Mouse (Mus musculus): ENCODE results near the gene Npcd. TPM values are rescaled to one million over a fixed set of nuclear protein-coding genes. Genes with fewer than 3 reads are reported as not detected.
A peak's percentile ranks its signal among the peaks of the same experiment; 100 is the strongest.

Gene Npcd
- polyA plus RNA-seq, 1 experiment from 2014 or later, result 1.0 TPM

DNA sequence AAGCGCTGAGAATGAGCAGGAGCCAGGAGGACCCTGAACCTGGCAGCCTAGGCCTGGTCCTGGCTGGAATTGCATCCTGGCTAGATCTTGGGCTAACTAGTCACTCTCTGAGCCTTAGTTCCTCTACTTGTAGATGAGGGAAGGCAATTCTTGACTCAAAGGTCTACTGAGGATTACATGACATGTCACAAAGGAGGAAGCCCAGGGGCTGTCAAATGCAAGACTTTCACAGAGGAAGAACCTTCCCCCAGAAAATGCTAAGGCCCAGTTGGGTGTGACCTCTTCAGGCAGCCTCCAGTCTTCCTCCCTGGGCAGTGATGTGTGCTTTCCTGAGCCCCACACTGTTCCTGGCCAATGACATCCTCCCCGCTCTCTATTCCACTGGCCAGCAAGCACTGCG lies 76.9 kb downstream of the Npcd start:
- H3K36me3 ChIP-seq, result peaks cover 7% of the 10 kb centered on the region
- no peaks in the 10 kb centered on the region for H3K27me3 ChIP-seq (replicated peaks)
- WGBS, result 98% methylated on average over 3 of the region's 3 CpGs
- no peaks in the 10 kb centered on the region for H3K9me3 ChIP-seq
- H3K4me2 ChIP-seq (replicated peaks), result no peak overlapping the region
- H3K27ac ChIP-seq, result no peak overlapping the region
- H3K4me3 ChIP-seq, result no peak overlapping the region
- ATAC-seq (ENCODE audit: low FRiP score, low read depth), result no peak
- H3K4me1 ChIP-seq, result peaks cover 6% of the 10 kb centered on the region
- H3K9ac ChIP-seq, result no peak overlapping the region

DNA sequence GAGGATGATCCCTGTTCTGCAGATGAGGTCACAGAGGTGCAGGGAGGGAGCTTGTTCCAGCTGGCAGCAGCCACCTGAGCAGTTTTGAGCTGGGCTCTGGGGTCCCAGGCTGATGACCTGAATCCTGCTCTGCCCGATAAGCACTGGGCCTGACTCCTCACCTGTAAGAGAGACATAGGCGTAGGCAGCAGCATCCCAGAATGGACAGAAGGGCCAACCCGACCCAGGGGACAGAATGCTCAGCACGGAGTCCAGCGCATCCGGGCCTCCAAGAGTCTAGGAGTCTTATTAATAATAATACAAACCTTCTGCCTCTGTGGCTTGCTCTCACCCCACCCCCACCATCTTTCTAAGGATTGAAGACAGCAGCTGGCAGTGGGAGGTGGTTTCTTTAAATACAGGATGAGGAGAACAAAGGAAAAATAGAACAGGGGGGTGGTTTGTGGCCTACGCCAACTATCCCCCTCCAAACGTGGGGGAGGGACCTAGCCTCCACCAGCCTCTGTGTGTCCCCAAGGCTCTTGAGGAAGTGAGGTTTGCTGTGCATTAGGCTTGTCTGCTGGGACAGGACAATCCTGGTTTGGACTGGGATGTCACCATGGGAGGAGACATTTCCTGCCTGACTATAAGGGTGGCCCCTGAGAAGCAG lies 77.9 kb downstream of the Npcd start:
- Histone ChIP-seq H3K27me3 (replicated peaks) (no peaks in the 10 kb centered on the region), H3K36me3 (no peaks in the 10 kb centered on the region), H3K27ac (no peak overlapping the region), H3K4me3 (no peak overlapping the region), H3K9ac (no peak overlapping the region), H3K4me2 (replicated peaks) (no peak overlapping the region), H3K4me1 (peaks cover 6% of the 10 kb centered on the region), H3K9me3 (no peaks in the 10 kb centered on the region)
- ATAC-seq (ENCODE audit: low FRiP score, low read depth), result no peak
- 73% methylated on average over 8 of the region's 8 CpGs for WGBS

DNA sequence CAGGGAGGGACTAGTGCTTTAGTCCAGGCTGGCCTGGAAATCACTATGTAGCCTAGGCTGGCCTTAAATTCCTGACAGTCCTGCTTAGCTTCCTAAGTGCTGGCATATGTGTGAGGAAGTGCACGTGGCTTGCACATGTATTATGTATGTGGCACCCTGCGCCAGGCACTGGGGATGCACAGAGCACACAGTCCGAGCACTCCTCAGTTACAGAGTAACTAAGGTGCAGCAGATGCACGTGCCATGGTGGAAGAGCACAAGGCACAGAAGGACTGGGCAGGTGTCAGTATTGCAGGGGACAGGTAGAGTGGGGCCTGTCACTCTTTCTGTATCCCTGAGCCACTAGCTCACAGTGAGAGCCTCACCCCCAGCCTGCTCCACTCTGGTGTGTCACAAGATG lies 78.9 kb downstream of the Npcd start:
- no peaks in the 10 kb centered on the region for H3K9me3 ChIP-seq
- H3K27me3 ChIP-seq (replicated peaks), result no peaks in the 10 kb centered on the region
- WGBS, result 78% methylated on average over 4 of the region's 4 CpGs
- H3K4me1 ChIP-seq, result peaks cover 6% of the 10 kb centered on the region
- H3K4me3 ChIP-seq, result no peak overlapping the region
- H3K4me2 ChIP-seq (replicated peaks), result no peak overlapping the region
- H3K27ac ChIP-seq, result no peak overlapping the region
- H3K9ac ChIP-seq, result no peak overlapping the region
- ATAC-seq (ENCODE audit: low FRiP score, low read depth), result no peak
- no peaks in the 10 kb centered on the region for H3K36me3 ChIP-seq

DNA sequence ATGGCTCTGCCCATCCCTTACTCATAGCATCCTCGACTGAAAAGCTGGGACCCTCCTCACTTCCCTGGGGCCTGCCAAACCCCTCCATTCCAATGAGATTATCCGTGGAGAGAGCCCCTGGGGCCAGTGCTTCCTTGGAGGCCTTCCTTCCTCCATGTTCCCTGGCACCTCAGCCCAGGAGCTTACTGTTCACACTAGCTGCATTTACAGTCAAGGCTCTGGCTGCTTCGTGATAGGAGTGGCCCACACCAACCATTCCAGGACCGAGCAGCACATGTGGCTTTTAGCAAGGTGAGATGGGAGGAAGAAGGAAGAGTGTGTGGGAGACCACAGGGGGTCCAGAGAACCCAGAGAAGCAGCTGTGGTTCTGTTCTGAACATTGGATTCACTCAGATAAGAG lies 80.2 kb downstream of the Npcd start:
- WGBS, result 64% methylated on average over 4 of the region's 4 CpGs
- Histone ChIP-seq H3K27me3 (replicated peaks) (no peaks in the 10 kb centered on the region), H3K4me1 (peaks cover 6% of the 10 kb centered on the region), H3K4me3 (no peak overlapping the region), H3K36me3 (no peaks in the 10 kb centered on the region), H3K9ac (0 out of 2 replicates have a peak overlapping the region, but pooled peaks have one; percentile 3), H3K27ac (no peak overlapping the region), H3K9me3 (no peaks in the 10 kb centered on the region), H3K4me2 (replicated peaks) (no peak overlapping the region)
- no peak for ATAC-seq (ENCODE audit: low FRiP score, low read depth)

DNA sequence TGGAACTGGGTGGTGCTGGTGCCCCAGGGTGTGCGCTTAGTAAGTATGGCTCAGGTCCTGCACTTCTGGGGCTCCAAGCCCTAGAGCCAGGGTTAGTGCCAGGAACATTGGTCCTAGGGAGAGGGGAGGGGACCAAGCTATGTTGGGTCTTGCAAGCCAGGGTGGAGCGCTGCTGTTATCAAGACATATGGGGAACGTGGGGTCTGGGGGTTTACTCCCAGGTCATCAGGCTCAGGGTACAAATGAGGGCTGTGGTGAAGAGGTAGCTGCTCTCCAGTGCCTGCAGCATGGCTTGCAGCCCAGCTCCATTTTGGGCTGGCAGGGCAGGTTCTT lies 80.7 kb downstream of the Npcd start:
- H3K4me2 ChIP-seq (replicated peaks), result no peak overlapping the region
- H3K4me3 ChIP-seq, result no peak overlapping the region
- no peaks in the 10 kb centered on the region for H3K9me3 ChIP-seq
- H3K4me1 ChIP-seq, result peaks cover 6% of the 10 kb centered on the region
- H3K27ac ChIP-seq, result no peak overlapping the region
- 88% methylated on average over 3 of the region's 3 CpGs for WGBS
- H3K9ac ChIP-seq, result no peak overlapping the region
- no peaks in the 10 kb centered on the region for H3K27me3 ChIP-seq (replicated peaks)
- no peaks in the 10 kb centered on the region for H3K36me3 ChIP-seq
- 0 out of 2 replicates have a peak, but pooled peaks have one; percentile 25 for ATAC-seq (ENCODE audit: low FRiP score, low read depth)

DNA sequence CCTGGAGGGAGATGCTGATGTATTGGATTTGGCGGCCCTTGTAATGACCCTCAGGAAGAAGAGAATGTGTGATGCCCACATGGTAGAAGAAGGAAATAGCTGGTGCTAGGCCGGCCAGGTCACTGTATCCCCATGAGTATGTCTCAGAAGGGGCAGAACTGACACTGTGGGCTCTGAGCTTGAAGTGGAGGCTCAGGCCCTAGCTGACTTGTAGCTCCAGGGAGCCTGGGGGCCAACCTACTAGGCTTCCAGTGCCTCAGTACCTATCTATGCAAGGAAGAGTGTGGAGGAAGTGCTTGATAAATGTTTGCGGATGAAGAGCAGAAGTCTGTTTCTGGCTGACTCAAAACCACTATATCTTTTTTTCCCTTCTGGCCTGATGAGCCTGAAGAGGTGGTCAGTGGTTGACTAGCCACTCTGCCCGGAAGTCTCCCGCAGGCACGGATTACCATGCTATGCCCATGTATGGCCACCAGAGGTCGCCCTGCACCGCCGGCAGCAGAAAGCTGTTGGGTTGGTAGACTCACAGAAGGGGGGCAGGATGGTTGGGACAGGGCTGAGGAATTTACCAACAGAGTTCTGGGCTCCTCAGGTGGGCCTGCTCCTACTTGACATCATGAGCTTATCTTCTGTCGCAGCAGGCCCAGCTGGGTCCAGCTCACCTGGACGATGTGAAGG lies 81.2 kb downstream of the Npcd start:
- Histone ChIP-seq H3K4me2 (replicated peaks) (no peak overlapping the region), H3K4me3 (no peak overlapping the region), H3K4me1 (peaks cover 6% of the 10 kb centered on the region), H3K27ac (no peak overlapping the region), H3K9ac (no peak overlapping the region), H3K27me3 (replicated peaks) (no peaks in the 10 kb centered on the region), H3K36me3 (no peaks in the 10 kb centered on the region), H3K9me3 (no peaks in the 10 kb centered on the region)
- 24% methylated on average over 11 of the region's 11 CpGs for WGBS
- 0 out of 2 replicates have a peak, but pooled peaks have one; percentile 50 for ATAC-seq (ENCODE audit: low FRiP score, low read depth)

DNA sequence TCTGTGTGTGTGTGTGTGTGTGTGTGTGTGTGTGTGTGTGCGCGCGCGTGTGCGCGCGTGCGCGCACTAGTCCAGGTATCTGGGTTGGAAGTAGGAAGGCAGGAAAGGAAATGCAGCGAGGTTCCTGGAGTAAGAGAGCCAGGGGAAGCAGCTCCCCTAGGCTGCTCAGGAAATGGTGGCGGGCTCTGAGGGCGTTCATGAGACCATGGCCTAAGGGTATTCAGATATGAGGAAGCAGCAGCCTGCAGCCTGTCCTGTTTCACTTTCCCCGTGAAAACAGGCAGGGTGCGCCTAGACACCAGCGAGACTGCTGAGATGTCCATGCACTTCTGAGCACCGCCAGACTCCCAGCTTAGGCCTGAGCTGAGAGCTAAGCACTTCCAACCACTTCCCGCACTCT lies 82.3 kb downstream of the Npcd start:
- no peaks in the 10 kb centered on the region for H3K9me3 ChIP-seq
- no peak overlapping the region for H3K4me3 ChIP-seq

DNA sequence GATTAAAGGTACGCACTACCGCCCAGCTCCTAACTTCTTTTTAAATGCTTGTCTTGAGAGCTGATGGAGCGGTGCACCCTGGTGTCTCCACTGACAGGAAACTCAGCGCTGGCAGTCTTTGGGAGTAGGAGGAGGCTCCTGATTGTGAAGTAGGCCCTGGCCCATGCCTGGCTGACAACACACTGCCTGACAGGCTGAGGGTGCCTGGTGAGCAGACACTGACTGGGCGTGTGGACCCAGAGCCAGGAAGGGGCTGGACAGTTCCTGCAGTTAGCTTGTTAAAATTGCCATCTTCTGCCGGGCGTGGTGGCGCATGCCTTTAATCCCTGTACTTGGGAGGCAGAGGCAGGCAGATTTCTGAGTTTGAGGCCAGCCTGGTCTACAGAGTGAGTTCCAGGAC lies 83.8 kb downstream of the Npcd start:
- Histone ChIP-seq H3K4me1 (no peaks in the 10 kb centered on the region; the same call in 1 of the 2 replicates), H3K9me3 (no peaks in the 10 kb centered on the region), H3K27ac (no peak overlapping the region), H3K9ac (no peak overlapping the region), H3K27me3 (replicated peaks) (no peaks in the 10 kb centered on the region), H3K36me3 (no peaks in the 10 kb centered on the region), H3K4me2 (replicated peaks) (no peak overlapping the region), H3K4me3 (no peak overlapping the region)
- no peak for ATAC-seq (ENCODE audit: low FRiP score, low read depth)
- 92% methylated on average over 8 of the region's 8 CpGs for WGBS

More for the DNA sequence above, 82.3 kb downstream of the Npcd start:
- Histone ChIP-seq H3K27me3 (replicated peaks) (no peaks in the 10 kb centered on the region), H3K4me2 (replicated peaks) (no peak overlapping the region), H3K4me1 (peaks cover 6% of the 10 kb centered on the region), H3K27ac (no peak overlapping the region), H3K9ac (0 out of 2 replicates have a peak overlapping the region, but pooled peaks have one; percentile 9), H3K36me3 (no peaks in the 10 kb centered on the region)
- 87% methylated on average over 17 of the region's 17 CpGs for WGBS
- ATAC-seq (ENCODE audit: low FRiP score, low read depth), result no peak

DNA sequence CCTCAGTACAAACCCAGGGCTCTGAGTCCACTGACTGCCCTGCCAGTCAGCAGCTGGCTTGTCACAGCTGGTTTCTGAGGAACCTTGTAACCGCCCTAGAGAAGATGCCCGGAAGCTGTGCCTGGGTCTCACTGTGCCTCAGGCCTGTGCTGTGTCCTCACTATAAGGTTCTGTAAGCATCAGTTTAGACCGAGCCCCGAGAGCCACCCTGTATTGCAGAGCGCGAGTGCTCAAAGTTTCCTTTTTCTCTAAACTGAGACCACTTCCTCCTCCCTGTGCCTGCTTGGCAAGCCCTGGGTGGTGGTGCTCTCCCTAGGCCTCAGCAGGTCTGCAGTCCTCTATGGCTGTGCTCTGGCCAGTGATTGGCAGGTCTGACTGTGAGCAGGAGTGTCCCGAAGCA lies 84.9 kb downstream of the Npcd start:
- Histone ChIP-seq H3K4me1 (no peaks in the 10 kb centered on the region; the same call in 1 of the 2 replicates), H3K36me3 (no peaks in the 10 kb centered on the region), H3K4me2 (replicated peaks) (no peak overlapping the region), H3K4me3 (no peak overlapping the region), H3K9me3 (no peaks in the 10 kb centered on the region), H3K27ac (no peak overlapping the region), H3K27me3 (replicated peaks) (no peaks in the 10 kb centered on the region), H3K9ac (no peak overlapping the region)
- WGBS, result 94% methylated on average over 7 of the region's 7 CpGs
- no peak for ATAC-seq (ENCODE audit: low FRiP score, low read depth)

DNA sequence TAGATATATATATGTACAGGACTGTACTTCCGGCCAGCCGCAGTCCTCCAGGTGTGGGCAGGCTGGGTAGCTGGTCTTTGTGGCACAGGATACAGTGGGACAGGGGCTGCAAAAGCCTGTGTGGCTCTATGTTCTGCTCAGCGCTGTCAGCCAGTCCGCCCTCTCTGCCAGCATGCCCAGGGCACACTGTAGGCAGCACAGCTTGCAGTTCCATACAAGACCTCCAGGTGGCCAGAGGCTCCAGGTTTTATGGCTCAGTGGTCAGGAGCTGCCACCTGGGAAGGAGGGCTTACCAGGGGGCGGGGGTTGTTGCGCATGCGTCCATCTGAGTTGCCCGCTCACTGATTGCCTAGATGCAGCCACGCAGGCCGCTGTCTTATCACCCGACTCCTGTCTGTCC lies 86.0 kb downstream of the Npcd start:
- Histone ChIP-seq H3K4me2 (replicated peaks) (no peak overlapping the region), H3K27me3 (replicated peaks) (no peaks in the 10 kb centered on the region), H3K9me3 (no peaks in the 10 kb centered on the region), H3K27ac (no peak overlapping the region), H3K4me3 (no peak overlapping the region), H3K36me3 (no peaks in the 10 kb centered on the region), H3K9ac (no peak overlapping the region), H3K4me1 (0 out of 2 replicates have a peak, but pooled peaks cover 3% of the 10 kb centered on the region)
- WGBS, result 65% methylated on average over 11 of the region's 11 CpGs
- no peak for ATAC-seq (ENCODE audit: low FRiP score, low read depth)

DNA sequence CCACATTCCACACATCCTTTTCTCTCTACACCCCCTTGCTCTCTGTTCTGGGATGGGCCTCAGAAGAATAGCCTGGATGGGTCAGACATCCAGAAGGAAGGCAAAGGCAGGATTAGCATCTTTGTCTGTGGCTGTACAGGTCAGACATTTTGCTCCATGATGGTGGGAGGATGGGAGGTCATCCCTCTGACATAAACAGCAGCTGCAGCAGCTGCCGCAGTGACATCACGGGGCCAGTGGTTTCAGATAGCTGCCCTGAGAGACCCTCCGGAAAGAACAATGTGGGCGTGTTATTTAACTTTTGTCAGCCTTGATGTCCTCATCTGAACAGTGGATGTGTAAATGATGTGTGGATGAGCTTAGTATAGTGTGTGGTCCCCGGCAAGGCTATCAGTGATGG lies 88.2 kb downstream of the Npcd start:
- 91% methylated on average over 5 of the region's 5 CpGs for WGBS
- Histone ChIP-seq H3K4me3 (no peak overlapping the region), H3K9ac (no peak overlapping the region), H3K4me1 (peaks cover 11% of the 10 kb centered on the region), H3K4me2 (replicated peaks) (no peak overlapping the region), H3K36me3 (no peaks in the 10 kb centered on the region), H3K27me3 (replicated peaks) (no peaks in the 10 kb centered on the region), H3K9me3 (no peaks in the 10 kb centered on the region), H3K27ac (no peak overlapping the region)
- ATAC-seq (ENCODE audit: low FRiP score, low read depth), result no peak

DNA sequence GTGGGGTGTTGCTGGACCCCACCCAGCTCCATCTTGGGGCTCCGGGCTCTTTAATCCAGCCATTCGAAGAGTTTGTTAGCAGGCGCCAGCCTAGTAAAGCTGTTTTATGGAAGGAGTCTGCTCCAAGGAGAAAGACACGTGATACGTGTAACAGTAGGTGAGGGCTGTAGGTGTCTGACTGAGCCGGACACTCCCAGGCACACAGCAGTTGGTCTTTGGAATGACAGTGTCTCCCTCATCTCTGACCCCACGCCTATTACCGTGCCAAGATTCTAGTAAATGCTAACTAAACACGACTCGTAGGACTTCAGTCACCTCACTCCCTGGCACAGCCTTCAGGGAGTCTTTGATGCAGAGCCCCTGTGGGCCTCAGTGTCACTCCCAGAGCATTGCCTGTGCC lies 88.7 kb downstream of the Npcd start:
- Histone ChIP-seq H3K4me3 (no peak overlapping the region), H3K9ac (no peak overlapping the region), H3K27ac (no peak overlapping the region), H3K36me3 (no peaks in the 10 kb centered on the region), H3K4me1 (peaks cover 17% of the 10 kb centered on the region), H3K9me3 (no peaks in the 10 kb centered on the region), H3K27me3 (replicated peaks) (no peaks in the 10 kb centered on the region), H3K4me2 (replicated peaks) (no peak overlapping the region)
- no peak for ATAC-seq (ENCODE audit: low FRiP score, low read depth)
- WGBS, result 91% methylated on average over 10 of the region's 10 CpGs

DNA sequence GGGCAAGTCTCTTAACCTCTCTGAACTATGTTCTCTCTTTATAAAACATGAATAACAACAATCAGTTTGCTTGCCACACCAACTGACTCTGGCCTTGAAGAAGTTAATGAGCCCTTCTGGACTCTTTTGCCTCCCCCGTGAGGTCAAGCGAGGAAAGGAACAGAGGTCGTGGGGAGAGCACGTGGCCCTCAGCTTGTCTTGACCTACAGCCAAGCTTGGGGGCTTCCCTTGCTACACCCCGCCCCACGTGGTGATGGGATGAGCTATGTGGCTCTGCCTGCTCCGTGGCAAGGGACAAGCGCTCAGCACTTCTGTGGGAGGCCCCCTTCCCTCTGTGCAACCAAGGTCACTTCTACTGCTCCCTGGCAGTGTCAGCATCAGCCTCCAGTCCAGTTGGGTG lies 89.3 kb downstream of the Npcd start:
- 75% methylated on average over 8 of the region's 8 CpGs for WGBS
- Histone ChIP-seq H3K27me3 (replicated peaks) (no peaks in the 10 kb centered on the region), H3K4me1 (peaks cover 23% of the 10 kb centered on the region), H3K4me2 (replicated peaks) (no peak overlapping the region), H3K9ac (no peak overlapping the region), H3K27ac (no peak overlapping the region), H3K36me3 (peaks cover under 1% of the 10 kb centered on the region; the same call in 1 of the 2 replicates), H3K9me3 (no peaks in the 10 kb centered on the region), H3K4me3 (no peak overlapping the region)
- no peak for ATAC-seq (ENCODE audit: low FRiP score, low read depth)

Measured in neural tube, embryonic 12.5 days (tissue).